Comparison of ENCODE assay signal across 14 mouse cellular contexts in genomic region chr3:31433201-31433600, GRCm38 (mm10).
A peak's percentile ranks its signal among the peaks of the same experiment; 100 is the strongest.
DNase-seq lines count a peak whose midpoint lies in the region; ATAC-seq and TF ChIP-seq lines count a peak whose summit lies in the region.
"Had no signal": no experiment of that assay in that cellular context is flagged by ENCODE, and none has a peak within 500 bp of the region (broad histone marks: within the 10 kb centered on the region; RNA-seq: fewer than 3 reads in every experiment).

No protein-coding gene starts in this region.

- DNase-seq in gastrocnemius, adult 2 months = no peak
- DNase-seq in gastrocnemius, postnatal 4 days (ENCODE audit: low spot score in 2 of 2) = no peak
- DNase-seq in liver, adult 2 months (ENCODE audit: extremely low read depth, low read depth, low spot score) = peak; percentile 9
- DNase-seq in liver (no peak), A20 (ENCODE audit: low read depth, low spot score) (peak; percentile 27), Patski (ENCODE audit: low read depth, low spot score) (no peak)
- DNase-seq in thymus, postnatal 14 days = no peak
- DNase-seq: embryo, embryonic 11 days; gastrocnemius, postnatal 25 days; lung, postnatal 4 days had no signal

- intact Hi-C loops in gastrocnemius, adult 2 months (cut with DNase I) = no loop called here

- no peak overlapping the region for H3K4me3 ChIP-seq in gastrocnemius, adult 2 months
- no peak overlapping the region for H3K4me3 ChIP-seq in liver, adult 2 months (ENCODE audit: insufficient read depth, low read depth, low read length)
- H3K4me3 ChIP-seq: heart, embryonic 13.5 days; limb, embryonic 15.5 days; midbrain, embryonic 13.5 days had no signal

- no peak for ATAC-seq in Patski
- ATAC-seq: forebrain, embryonic 16.5 days; midbrain, embryonic 13.5 days had no signal

- H3K27me3 ChIP-seq in liver, adult 2 months (ENCODE audit: control insufficient read depth, insufficient read depth, low read length) = no peaks in the 10 kb centered on the region
- H3K27me3 ChIP-seq in Patski = no peaks in the 10 kb centered on the region
- H3K27me3 ChIP-seq: heart, embryonic 13.5 days; limb, embryonic 15.5 days; midbrain, embryonic 13.5 days had no signal

- no peaks in the 10 kb centered on the region for H3K36me3 ChIP-seq in liver, adult 2 months (ENCODE audit: control insufficient read depth, insufficient read depth, low read length)
- H3K36me3 ChIP-seq: heart, embryonic 13.5 days; limb, embryonic 15.5 days; midbrain, embryonic 13.5 days had no signal

- 85% methylated on average over 9 of the region's 9 CpGs for WGBS in liver, adult 2 months

- H3K79me2 ChIP-seq in liver, adult 2 months (ENCODE audit: control insufficient read depth, insufficient read depth, low read length) = no peaks in the 10 kb centered on the region

- CTCF ChIA-PET in Patski (lab: Charles Lee) = interaction anchor here (1.4 to 1.7 kb wide), 2 partner anchors 14 to 113 kb away, joined by 3 to 5 read pairs; no protein-coding TSS in a partner anchor

- in situ Hi-C loops in Patski (cut with MboI; ENCODE audit: low pct_unique_long_range_greater_than_20kb) = no loop called here

- H3K4me1 ChIP-seq in liver, adult 2 months (ENCODE audit: control insufficient read depth, insufficient read depth, low read length) = no peaks in the 10 kb centered on the region
- H3K4me1 ChIP-seq: heart, embryonic 13.5 days; limb, embryonic 15.5 days; midbrain, embryonic 13.5 days had no signal

- TF ChIP-seq CTCF in gastrocnemius, adult 2 months (IDR thresholded peaks at IDR 0.05) = 0 out of 2 replicates have a peak, but pooled peaks have one; percentile 1
- peak; percentile 53 for TF ChIP-seq CTCF in liver, adult 2 months (IDR thresholded peaks at IDR 0.05; ENCODE audit: low read depth, low read length)
- TF ChIP-seq CTCF in Patski (IDR thresholded peaks at IDR 0.05) = peak; percentile 41

- no peak for TF ChIP-seq POLR2A in liver, adult 2 months (IDR thresholded peaks at IDR 0.05; ENCODE audit: extremely low read depth, insufficient read depth, low read length)

- H3K27ac ChIP-seq in gastrocnemius, adult 2 months = no peak overlapping the region
- no peak overlapping the region for H3K27ac ChIP-seq in liver, adult 2 months (replicated peaks; ENCODE audit: insufficient read depth, low read depth, low read length)
- H3K27ac ChIP-seq: heart, embryonic 13.5 days; limb, embryonic 15.5 days; midbrain, embryonic 13.5 days had no signal

- POLR2A ChIA-PET in Patski (lab: Charles Lee) = no interaction called here

- H3K9ac ChIP-seq in liver, adult 2 months (ENCODE audit: low read depth, low read length) = no peak overlapping the region
- H3K9ac ChIP-seq: heart, embryonic 13.5 days; limb, embryonic 15.5 days; midbrain, embryonic 13.5 days had no signal

Comparison
In these comparisons a context has a peak if more than half of its experiments do, and no peak if none do; other contexts are left out.
1. DNase-seq: peak in liver, adult 2 months (single experiment) and A20 (single experiment); none in gastrocnemius, adult 2 months (single experiment), gastrocnemius, postnatal 4 days (0 of 2), liver (single experiment), Patski (single experiment) and thymus, postnatal 14 days (single experiment).
2. CTCF ChIP-seq: peak in every context shown above with its lines; median percentile 53 in liver, adult 2 months; 41 in Patski; 1 in gastrocnemius, adult 2 months.